Mouse (Mus musculus) fibroblast of lung, adult 2 months (primary cell): Measurements from ENCODE around the gene Hist1h2ao.
"Not testable (repeated sequence)": the region's sequence is repeated elsewhere in the genome, so short reads cannot be mapped to it uniquely, and the experiment has no call there.

ENCODE experiments used
- DNase-seq: peaks from one replicate; pipeline ENCODE4 v3.0.0-alpha.2; 2011; ENCODE audit warnings: low read depth

Gene Hist1h2ao

DNA sequence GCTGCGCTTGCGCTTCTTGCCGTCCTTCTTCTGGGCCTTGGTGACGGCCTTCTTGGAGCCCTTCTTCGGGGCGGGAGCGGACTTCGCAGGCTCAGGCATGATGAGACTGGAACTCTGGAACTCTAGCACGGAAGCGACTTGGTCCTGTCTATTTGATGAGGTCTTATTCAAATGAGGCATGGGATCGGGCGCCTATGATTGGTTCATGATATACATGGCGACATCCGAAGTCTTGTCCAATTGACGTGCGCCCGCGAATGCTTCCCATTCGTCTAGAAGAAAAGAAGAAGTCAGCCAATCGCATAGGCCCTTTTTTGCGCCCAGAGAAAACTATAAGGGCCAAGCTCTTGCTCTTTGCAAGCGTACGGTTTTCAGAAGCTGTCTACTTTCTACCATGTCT, at the start of gene Hist1h2ao, which contains the start of gene Hist1h2bq:
TSS of gene Hist1h2ao (plus strand) at position 393 of the 400 bp plus-strand sequence.
TSS of gene Hist1h2bq (minus strand) at position 125 of the 400 bp plus-strand sequence.
- not testable (repeated sequence) for DNase-seq

- DNase-seq: peak; percentile 85
These were observed 31.2 kb upstream of the Hist1h2ao start for GRCm38 (mm10) chr13:21778814-21779766.

DNA sequence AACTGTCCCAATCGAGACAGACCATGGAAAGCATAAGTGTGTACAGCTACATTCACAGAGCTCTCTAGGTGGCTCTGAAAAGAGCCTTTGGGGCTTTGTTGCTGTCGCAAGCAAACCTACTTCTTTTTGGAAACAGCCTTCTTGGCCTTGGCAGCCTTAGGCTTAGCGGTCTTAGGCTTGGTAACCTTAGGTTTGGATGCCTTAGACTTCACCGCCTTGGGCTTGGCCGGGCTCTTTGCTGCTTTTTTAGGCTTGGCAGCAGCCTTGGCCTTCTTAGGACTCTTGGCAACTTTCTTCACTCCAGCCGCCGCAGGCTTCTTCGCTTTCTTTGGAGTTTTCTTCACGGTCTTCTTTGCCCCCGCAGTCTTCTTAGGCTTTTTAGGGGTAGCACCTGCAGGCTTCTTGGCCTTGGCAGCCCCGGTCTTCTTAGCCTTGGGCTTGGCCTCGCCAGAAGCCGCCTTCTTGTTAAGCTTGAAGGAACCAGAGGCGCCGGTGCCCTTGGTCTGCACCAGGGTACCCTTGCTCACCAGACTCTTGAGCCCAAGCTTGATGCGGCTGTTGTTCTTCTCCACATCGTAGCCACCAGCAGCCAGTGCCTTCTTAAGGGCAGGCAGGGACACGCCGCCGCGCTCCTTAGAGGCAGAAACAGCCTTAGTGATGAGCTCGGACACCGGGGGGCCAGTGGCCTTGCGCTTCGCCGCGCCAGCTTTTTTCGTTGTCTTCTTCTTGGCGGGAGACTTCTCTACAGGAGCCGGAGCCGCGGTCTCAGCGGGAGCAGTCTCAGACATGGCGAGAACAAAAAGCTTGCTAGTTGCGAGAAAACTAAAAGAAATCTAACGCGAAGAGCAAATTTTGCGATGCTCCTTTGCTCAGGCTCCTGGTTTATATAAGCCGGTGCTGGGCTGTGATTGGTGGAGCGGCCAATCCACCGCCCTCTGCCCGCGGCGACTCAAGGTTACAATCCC, 30.2 kb upstream of the Hist1h2ao start, which contains the start of gene Hist1h1b:
TSS of gene Hist1h1b (minus strand) at position 859 of the 965 bp plus-strand sequence.
- DNase-seq: no peak

DNA sequence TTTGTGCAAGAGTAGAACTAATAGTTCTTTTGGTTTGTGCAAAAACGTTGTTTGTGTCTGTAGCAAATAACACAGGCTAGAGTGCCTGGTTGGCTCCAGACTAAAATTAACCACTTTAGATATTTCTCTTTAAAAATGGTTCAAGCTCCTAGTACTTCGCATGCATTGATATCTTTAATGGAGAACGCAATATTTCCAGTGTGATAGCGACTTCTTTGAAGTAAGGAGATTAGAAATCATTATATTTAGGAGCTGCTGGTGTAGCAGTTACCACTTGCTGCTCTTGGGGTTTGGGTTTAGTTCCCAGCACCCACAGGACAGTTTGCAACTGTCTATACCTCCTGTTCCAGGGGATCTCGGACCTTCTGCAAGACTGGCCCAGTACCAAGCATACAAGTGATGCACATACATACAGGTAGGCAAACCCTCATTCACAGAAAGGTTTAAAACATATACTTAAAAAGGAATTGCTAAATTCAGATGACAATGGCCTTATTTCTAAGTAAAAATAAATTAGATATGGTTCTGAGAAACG, 29.2 kb upstream of the Hist1h2ao start:
- no peak for DNase-seq

DNA sequence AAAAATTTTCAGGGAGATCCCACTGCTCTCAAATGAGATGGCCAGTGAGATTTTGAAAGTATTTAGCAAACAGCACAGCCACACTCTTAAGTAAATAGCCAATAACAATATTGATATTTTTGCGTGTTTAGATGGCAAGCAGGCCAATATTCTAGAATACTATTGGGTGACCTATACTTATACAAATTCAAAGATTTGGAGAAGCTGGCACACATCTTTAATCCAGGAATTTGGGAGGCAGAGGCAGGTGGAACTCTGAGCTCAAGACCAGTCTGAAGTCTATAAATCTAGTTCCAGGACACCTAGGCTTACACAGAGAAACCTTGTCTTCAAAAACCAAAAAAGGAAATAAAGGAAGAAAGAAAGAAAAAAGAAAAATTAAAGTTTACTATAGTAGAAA, 28.6 kb upstream of the Hist1h2ao start:
- no peak for DNase-seq

DNA sequence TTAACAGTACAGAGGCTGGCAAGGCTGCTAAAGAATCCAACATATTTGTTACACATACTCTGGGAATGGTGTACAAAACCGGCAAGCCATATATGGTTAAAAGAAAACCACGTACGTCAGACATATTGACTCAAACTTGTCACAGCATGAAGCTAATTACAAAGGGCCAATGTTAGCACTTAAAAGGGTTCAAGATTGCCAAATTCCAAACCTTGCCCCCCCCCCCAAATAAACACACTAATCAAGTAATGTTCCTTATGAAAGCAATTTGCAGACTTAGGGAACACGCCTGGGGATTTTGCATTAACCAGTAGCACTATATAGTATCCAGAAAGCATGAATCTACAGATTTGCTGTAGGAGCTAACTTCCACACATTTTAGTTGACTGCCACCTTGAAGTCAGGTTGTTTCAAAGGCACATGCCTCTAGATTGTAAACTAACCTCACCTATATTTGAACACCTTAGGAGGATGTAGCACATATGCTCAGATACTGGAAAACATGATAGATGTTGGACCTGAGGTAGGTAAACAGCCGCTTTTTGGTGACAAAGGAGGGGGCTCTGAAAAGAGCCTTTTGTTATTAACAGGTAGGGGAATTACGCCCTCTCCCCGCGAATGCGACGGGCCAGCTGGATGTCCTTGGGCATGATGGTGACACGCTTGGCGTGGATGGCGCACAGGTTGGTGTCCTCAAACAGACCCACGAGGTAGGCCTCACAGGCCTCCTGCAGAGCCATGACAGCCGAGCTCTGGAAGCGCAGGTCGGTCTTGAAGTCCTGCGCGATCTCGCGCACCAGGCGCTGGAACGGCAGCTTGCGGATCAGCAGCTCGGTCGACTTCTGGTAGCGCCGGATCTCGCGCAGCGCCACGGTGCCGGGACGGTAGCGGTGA, 27.7 kb upstream of the Hist1h2ao start:
- DNase-seq: not testable (repeated sequence)

DNA sequence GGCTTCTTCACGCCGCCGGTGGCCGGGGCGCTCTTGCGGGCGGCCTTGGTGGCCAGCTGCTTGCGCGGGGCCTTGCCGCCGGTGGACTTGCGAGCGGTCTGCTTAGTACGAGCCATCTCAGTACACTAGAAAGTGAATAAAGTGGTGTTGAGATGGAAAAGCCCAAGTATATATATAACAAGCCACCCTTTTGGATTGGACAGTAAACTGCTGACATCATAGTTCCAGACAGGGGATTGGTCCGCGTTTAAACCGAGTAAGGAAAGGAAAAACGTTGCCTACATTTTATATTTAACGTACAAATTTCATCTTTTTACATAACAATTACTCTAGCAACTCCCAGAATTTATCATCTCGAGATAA, 27.0 kb upstream of the Hist1h2ao start, which contains the start of gene Hist1h3i:
TSS of gene Hist1h3i (minus strand) at position 116 of the 363 bp plus-strand sequence.
- peak; percentile 79 for DNase-seq

- DNase-seq: no peak
These were observed 26.5 kb upstream of the Hist1h2ao start for GRCm38 (mm10) chr13:21783734-21784161.

- DNase-seq: no peak
These were observed 26.0 kb upstream of the Hist1h2ao start for GRCm38 (mm10) chr13:21784311-21784710.

DNA sequence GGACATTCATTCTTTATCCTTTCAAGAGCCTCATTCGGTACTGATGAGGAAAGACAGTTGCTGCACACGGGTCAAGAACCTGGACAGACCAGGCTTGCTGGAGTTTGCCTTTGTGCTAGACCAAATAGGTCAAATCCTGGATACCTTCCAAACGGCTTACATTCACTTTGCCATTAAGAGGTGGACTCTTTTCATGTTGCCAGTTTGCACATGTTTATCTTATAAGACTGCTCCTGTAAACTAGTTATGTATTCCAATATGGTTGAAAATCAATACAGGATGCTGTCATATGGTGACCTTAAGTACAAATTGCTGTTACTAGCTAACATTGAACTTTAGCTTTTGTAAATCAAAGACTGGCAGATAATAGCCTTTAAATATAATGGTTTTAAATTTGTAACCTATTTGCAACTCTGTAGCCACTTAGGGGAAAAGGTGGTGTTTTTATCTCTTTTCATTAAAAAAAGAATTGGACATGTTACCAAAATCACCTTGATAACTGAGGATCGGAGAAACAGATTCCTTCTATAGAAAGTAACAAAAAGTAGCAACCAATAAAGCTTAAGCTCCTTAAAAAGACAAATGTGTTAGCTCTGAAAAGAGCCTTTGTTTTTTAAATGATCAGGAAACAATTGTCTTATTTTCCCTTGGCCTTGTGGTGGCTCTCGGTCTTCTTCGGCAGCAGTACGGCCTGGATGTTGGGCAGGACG, 23.9 kb upstream of the Hist1h2ao start:
- no peak for DNase-seq

GRCm38 (mm10) chr13:21786899-21787629, 23.2 kb upstream of the Hist1h2ao start, which contains the start of the genes Hist1h2an and Hist1h2bp:
TSS of gene Hist1h2an (minus strand) at chr13:21787218.
TSS of gene Hist1h2bp (plus strand) at chr13:21787461.
- peak; percentile 98 for DNase-seq

DNA sequence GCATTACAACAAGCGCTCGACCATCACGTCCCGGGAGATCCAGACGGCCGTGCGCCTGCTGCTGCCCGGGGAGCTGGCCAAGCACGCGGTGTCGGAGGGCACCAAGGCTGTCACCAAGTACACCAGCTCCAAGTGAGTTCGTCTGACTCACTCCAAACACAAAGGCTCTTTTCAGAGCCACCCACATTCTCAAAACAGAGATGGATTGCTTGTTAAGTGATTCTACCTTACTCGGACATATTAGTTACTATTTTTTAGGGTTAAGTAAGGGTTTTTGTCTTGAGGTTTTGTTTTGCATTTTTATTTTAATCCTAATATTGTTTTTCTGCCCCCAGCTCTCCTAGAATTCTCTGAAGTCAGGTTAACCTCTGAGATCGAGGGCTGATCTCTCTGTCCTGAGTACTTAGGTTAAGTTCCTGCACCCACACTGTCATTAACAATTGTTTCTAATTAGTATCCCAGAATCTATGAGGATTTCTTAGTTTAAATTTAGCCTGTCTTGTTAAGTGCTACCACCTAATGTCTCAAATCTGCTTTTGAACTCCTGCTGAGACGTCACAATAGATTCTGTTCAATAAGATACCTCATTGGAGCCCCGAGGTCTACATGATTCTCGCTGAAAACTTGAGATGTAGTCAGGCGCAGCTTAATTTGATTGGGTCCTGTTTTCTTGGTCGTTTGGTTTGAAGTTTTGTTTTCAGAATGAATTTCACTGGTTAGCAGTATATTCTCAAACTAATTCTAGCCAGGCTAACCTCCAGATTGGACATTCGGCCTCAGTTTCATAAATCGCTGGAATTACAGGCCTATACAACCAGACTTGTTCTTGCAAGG, 22.3 kb upstream of the Hist1h2ao start:
- DNase-seq: no peak

GRCm38 (mm10) chr13:21789925-21790324, 20.3 kb upstream of the Hist1h2ao start:
- no peak for DNase-seq

GRCm38 (mm10) chr13:21790601-21791283, 19.5 kb upstream of the Hist1h2ao start:
- DNase-seq: no peak

- no peak for DNase-seq
These were observed 14.7 kb upstream of the Hist1h2ao start for GRCm38 (mm10) chr13:21795584-21795983.

DNA sequence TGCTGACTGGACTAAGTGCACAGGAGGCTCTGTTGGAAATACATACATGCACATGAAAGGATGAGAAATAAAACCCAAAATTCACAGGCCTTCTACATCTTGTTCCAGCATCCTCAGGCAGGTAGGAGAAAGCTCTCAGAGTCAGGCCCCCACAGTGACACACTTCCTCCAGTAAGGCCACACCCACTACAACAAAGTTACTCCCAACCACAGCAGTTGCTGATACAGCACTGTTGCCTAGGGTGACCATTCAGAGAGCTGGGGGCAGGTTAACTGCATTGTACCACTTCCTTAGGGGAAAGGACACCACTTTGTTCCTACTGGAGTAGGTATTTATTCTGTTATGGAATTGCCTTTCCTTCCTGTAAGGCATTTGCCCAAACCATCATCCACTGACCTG, 13.1 kb upstream of the Hist1h2ao start:
- not testable (repeated sequence) for DNase-seq

DNA sequence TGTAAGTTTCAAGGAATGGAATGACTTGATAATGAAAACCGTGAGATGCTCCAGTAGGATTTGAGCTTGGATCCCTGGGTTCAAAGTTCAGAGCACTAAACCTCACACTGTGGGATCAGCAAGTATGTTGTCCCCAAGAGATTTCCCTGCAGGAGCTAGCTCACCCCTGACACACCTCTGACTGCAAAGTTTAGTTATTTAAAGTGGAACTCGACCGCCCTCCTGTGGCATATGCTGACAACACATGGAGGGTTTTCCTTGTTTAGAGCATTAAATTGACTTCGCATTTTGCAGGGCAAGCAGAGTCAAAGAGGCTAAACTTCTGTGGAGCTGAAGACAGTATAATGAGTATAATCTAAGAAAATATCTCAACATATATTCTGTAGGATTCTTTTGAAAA, 7.2 kb upstream of the Hist1h2ao start:
- not testable (repeated sequence) for DNase-seq

- DNase-seq: not testable (repeated sequence)
These were observed 809 bp downstream of the Hist1h2ao start for GRCm38 (mm10) chr13:21811074-21811473.
